9 mouse cellular contexts compared by ENCODE assay signal in the genomic region with DNA sequence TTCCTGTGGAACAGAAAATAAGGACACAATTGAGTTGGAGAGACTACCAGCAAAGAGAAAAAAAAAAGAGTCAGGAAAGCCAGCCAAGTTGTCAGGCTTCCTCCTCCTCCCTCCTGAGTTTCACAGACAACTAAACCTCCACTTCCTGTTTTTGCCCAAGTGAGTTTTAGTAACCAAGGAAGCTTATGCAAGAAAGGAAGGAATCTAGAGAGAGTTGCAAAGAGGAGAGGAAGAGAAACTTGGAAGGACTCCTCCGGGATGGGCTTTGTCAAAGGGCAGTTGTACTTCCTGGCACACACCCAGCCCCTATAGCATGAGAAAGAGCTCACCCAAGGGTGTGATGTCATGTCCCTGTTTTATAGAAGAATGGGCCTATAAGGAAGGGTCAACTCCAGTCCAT. TPM values are rescaled to one million over a fixed set of nuclear protein-coding genes. Genes with fewer than 3 reads are reported as not detected.
DNase-seq lines count a peak whose midpoint lies in the region; ATAC-seq and TF ChIP-seq lines count a peak whose summit lies in the region.
"Had no signal": no experiment of that assay in that cellular context is flagged by ENCODE, and none has a peak within 500 bp of the region (broad histone marks: within the 10 kb centered on the region; RNA-seq: fewer than 3 reads in every experiment).

No protein-coding gene starts in this region.

- TF ChIP-seq POLR2A in brain, embryonic 14.5 days (IDR thresholded peaks at IDR 0.05; ENCODE audit: borderline replicate concordance, extremely low read depth, insufficient read depth, insufficient read length, poor library complexity, severe bottlenecking): no peak

- H3K4me3 ChIP-seq in kidney, embryonic 16.5 days (ENCODE audit: low read length): no peak overlapping the region
- H3K4me3 ChIP-seq in heart, embryonic 16.5 days (ENCODE audit: low read length): no peak overlapping the region
- H3K4me3 ChIP-seq in liver, embryonic 12.5 days: no peak overlapping the region

- WGBS in kidney, embryonic 16.5 days: 68% methylated on average over 1 of the region's 1 CpGs
- WGBS in heart, embryonic 16.5 days: 40% methylated on average over 1 of the region's 1 CpGs
- WGBS in liver, embryonic 12.5 days (ENCODE audit: insufficient replicate concordance): 21% methylated on average over 1 of the region's 1 CpGs

- H3K9me3 ChIP-seq in kidney, embryonic 16.5 days (ENCODE audit: low read length): no peaks in the 10 kb centered on the region
- no peaks in the 10 kb centered on the region; the same call in 1 of the 2 replicates for H3K9me3 ChIP-seq in heart, embryonic 16.5 days (replicated peaks; ENCODE audit: control insufficient read depth, low read length)
- no peaks in the 10 kb centered on the region for H3K9me3 ChIP-seq in liver, embryonic 12.5 days (replicated peaks)

- H3K27me3 ChIP-seq in kidney, embryonic 16.5 days (ENCODE audit: insufficient read depth, low read length): no peaks in the 10 kb centered on the region
- no peaks in the 10 kb centered on the region for H3K27me3 ChIP-seq in heart, embryonic 16.5 days (ENCODE audit: control insufficient read depth, insufficient read depth, low read length)
- no peaks in the 10 kb centered on the region for H3K27me3 ChIP-seq in liver, embryonic 12.5 days (replicated peaks)

- peak; percentile 14 for DNase-seq in kidney, postnatal 10 days
- peak; percentile 28 for DNase-seq in brain, embryonic 14.5 days (ENCODE audit: low read depth)
- DNase-seq in lung, postnatal 4 days: peak; percentile 43 to 44
- DNase-seq in retina, postnatal 1 day: no peak
- DNase-seq: cerebellum, postnatal 14 days had no signal

- H3K9ac ChIP-seq in kidney, embryonic 16.5 days (replicated peaks; ENCODE audit: low read length): no peak overlapping the region
- no peak overlapping the region for H3K9ac ChIP-seq in heart, embryonic 16.5 days (ENCODE audit: low read length)
- H3K9ac ChIP-seq in liver, embryonic 12.5 days: no peak overlapping the region

- H3K4me1 ChIP-seq in kidney, embryonic 16.5 days (ENCODE audit: insufficient read depth, low read length): no peaks in the 10 kb centered on the region
- H3K4me1 ChIP-seq in heart, embryonic 16.5 days (ENCODE audit: control insufficient read depth, insufficient read depth, low read length): peaks cover 2% of the 10 kb centered on the region; the same call in 1 of the 2 replicates
- H3K4me1 ChIP-seq in liver, embryonic 12.5 days: no peaks in the 10 kb centered on the region

- no peak overlapping the region for H3K4me2 ChIP-seq in kidney, embryonic 16.5 days (replicated peaks; ENCODE audit: low read depth, low read length)
- H3K4me2 ChIP-seq in heart, embryonic 16.5 days (ENCODE audit: low read depth, low read length): no peak overlapping the region
- no peak overlapping the region for H3K4me2 ChIP-seq in liver, embryonic 12.5 days

- no peak overlapping the region for H3K27ac ChIP-seq in kidney, embryonic 16.5 days (ENCODE audit: low read length)
- H3K27ac ChIP-seq in heart, embryonic 16.5 days (ENCODE audit: low read length): peak overlapping the region; percentile 50
- H3K27ac ChIP-seq in liver, embryonic 12.5 days: no peak overlapping the region

- TF ChIP-seq CTCF in brain, embryonic 14.5 days (IDR thresholded peaks at IDR 0.05; ENCODE audit: borderline replicate concordance, extremely low read depth, insufficient read depth, insufficient read length): no peak

- H3K36me3 ChIP-seq in kidney, embryonic 16.5 days (ENCODE audit: insufficient read depth, low read length): no peaks in the 10 kb centered on the region
- H3K36me3 ChIP-seq in heart, embryonic 16.5 days (ENCODE audit: control insufficient read depth, insufficient read depth): no peaks in the 10 kb centered on the region
- H3K36me3 ChIP-seq in liver, embryonic 12.5 days: no peaks in the 10 kb centered on the region

- ATAC-seq in kidney, embryonic 16.5 days (ENCODE audit: low FRiP score, low TSS enrichment): no peak
- ATAC-seq in heart, embryonic 16.5 days (replicated peaks; ENCODE audit: extremely low read depth, insufficient read depth, low FRiP score): no peak
- ATAC-seq in liver, embryonic 12.5 days: no peak

RNA-seq across cellular contexts. Expression of a gene that starts 20.9 kb away (rescaled TPM):
- polyA plus RNA-seq in kidney, embryonic 16.5 days (2015; fragmentation: Nextera tagmentation; extraction: Ambion mirVana): not detected in 2 replicates
- not detected in 2 replicates for polyA plus RNA-seq in brain, embryonic 14.5 days (2012; rRNA removed)
- polyA plus RNA-seq in heart, embryonic 16.5 days (2015; fragmentation: Nextera tagmentation; extraction: Ambion mirVana): not detected in 2 replicates
- not detected in 2 replicates for polyA plus RNA-seq in liver, embryonic 12.5 days (2016; fragmentation: Nextera tagmentation; extraction: Ambion mirVana)
- polyA plus RNA-seq: spleen, adult 2 months had no signal

RNA-seq across cellular contexts. Expression of a gene that starts 26.6 kb away (rescaled TPM):
- polyA plus RNA-seq in kidney, embryonic 16.5 days (2015; fragmentation: Nextera tagmentation; extraction: Ambion mirVana): not detected in 2 replicates
- 0.35 TPM in 1 of 2 replicates, not detected in the other for polyA plus RNA-seq in brain, embryonic 14.5 days (2012; rRNA removed)
- 0.19 and 0.25 TPM in 2 replicates for polyA plus RNA-seq in heart, embryonic 16.5 days (2015; fragmentation: Nextera tagmentation; extraction: Ambion mirVana)
- polyA plus RNA-seq in liver, embryonic 12.5 days (2016; fragmentation: Nextera tagmentation; extraction: Ambion mirVana): not detected in 2 replicates
- polyA plus RNA-seq: spleen, adult 2 months had no signal

RNA-seq across cellular contexts. Expression of a gene that starts 33.0 kb away (rescaled TPM):
- polyA plus RNA-seq in kidney, embryonic 16.5 days (2015; fragmentation: Nextera tagmentation; extraction: Ambion mirVana): 0.54 and 0.71 TPM in 2 replicates
- 0.21 and 0.49 TPM in 2 replicates for polyA plus RNA-seq in brain, embryonic 14.5 days (2012; rRNA removed)
- 1.6 and 1.7 TPM in 2 replicates for polyA plus RNA-seq in heart, embryonic 16.5 days (2015; fragmentation: Nextera tagmentation; extraction: Ambion mirVana)
- polyA plus RNA-seq in liver, embryonic 12.5 days (2016; fragmentation: Nextera tagmentation; extraction: Ambion mirVana): not detected in 2 replicates
- polyA plus RNA-seq: spleen, adult 2 months had no signal

RNA-seq across cellular contexts. Expression of a gene that starts 35.4 kb away (rescaled TPM):
- 0.29 and 0.58 TPM in 2 replicates for polyA plus RNA-seq in kidney, embryonic 16.5 days (2015; fragmentation: Nextera tagmentation; extraction: Ambion mirVana)
- polyA plus RNA-seq in brain, embryonic 14.5 days (2012; rRNA removed): 0.04 and 0.14 TPM in 2 replicates
- polyA plus RNA-seq in heart, embryonic 16.5 days (2015; fragmentation: Nextera tagmentation; extraction: Ambion mirVana): 0.17 and 0.45 TPM in 2 replicates
- 0.10 and 0.27 TPM in 2 replicates for polyA plus RNA-seq in liver, embryonic 12.5 days (2016; fragmentation: Nextera tagmentation; extraction: Ambion mirVana)

RNA-seq across cellular contexts. Expression of a gene that starts 43.9 kb away (rescaled TPM):
- polyA plus RNA-seq in kidney, embryonic 16.5 days (2015; fragmentation: Nextera tagmentation; extraction: Ambion mirVana): 0.23 TPM in 1 of 2 replicates, not detected in the other
- not detected in 2 replicates for polyA plus RNA-seq in brain, embryonic 14.5 days (2012; rRNA removed)
- polyA plus RNA-seq in heart, embryonic 16.5 days (2015; fragmentation: Nextera tagmentation; extraction: Ambion mirVana): 0.09 and 0.10 TPM in 2 replicates
- not detected in 2 replicates for polyA plus RNA-seq in liver, embryonic 12.5 days (2016; fragmentation: Nextera tagmentation; extraction: Ambion mirVana)
- polyA plus RNA-seq: spleen, adult 2 months had no signal
